Mouse (Mus musculus) thymus, adult 2 months (tissue): ENCODE results near the gene 3110082J24Rik. TPM values are rescaled to one million over a fixed set of nuclear protein-coding genes. Genes with fewer than 3 reads are reported as not detected.

Experiments used
- DNase-seq: peaks from one replicate; pipeline ENCODE4 v3.0.0; 2021
- H3K27ac ChIP-seq: fragments of 200-500 bp; 2 replicates; pipeline ENCODE4 v1.5.1; 2012; ENCODE audit warnings: low read length, control low read depth; ENCODE audit not compliant: control insufficient read depth, insufficient read depth
- H3K27me3 ChIP-seq: fragments of 200-500 bp; 2 replicates; pipeline ENCODE4 v1.6.1; 2012; ENCODE audit warnings: mild to moderate bottlenecking, low read length, moderate library complexity, mixed read lengths; ENCODE audit not compliant: control insufficient read depth, insufficient read depth
- H3K36me3 ChIP-seq: fragments of 200-500 bp; 2 replicates; pipeline ENCODE4 v1.6.1; 2012; ENCODE audit warnings: mild to moderate bottlenecking, low read length, moderate library complexity; ENCODE audit not compliant: control insufficient read depth, insufficient read depth
- H3K4me1 ChIP-seq: fragments of 200-500 bp; replicated peaks from 2 replicates; pipeline ENCODE4 v1.6.1; 2012; ENCODE audit warnings: low read length; ENCODE audit not compliant: control insufficient read depth, insufficient read depth
- H3K4me3 ChIP-seq: fragments of 200-500 bp; 2 replicates; pipeline ENCODE4 v1.5.1; 2012; ENCODE audit warnings: mild to moderate bottlenecking, low read length, control low read depth, moderate library complexity; ENCODE audit not compliant: control insufficient read depth, insufficient read depth
- CTCF ChIP-seq: fragments of 200-500 bp; IDR thresholded peaks from 2 replicates; pipeline ENCODE4 v1.5.1; 2012; ENCODE audit warnings: mild to moderate bottlenecking, control low read depth, low read length, moderate library complexity, borderline replicate concordance; ENCODE audit not compliant: control insufficient read depth, poor library complexity, insufficient read depth; ENCODE audit errors: extremely low read depth
- POLR2A ChIP-seq: fragments of 200-500 bp; IDR thresholded peaks from 2 replicates; pipeline ENCODE4 v1.6.1; 2012; ENCODE audit warnings: mild to moderate bottlenecking, low read length, control low read depth, moderate library complexity; ENCODE audit not compliant: control insufficient read depth, poor library complexity, insufficient read depth; ENCODE audit errors: extremely low read depth
- WGBS: fragments of 180-500 bp; shearing (Covaris S2); methylation state at CpG from one replicate; pipeline ENCODE4 v1.1.7; 2018; 5-methylcytosine and 5-hydroxymethylcytosine counted together
- polyA plus RNA-seq: library from polyadenylated mRNA; depleted of rRNA; stranded (reverse); fragments of >200 nt; gene quantifications from 2 replicates; pipeline ENCODE4 v1.2.3, GENCODE M21; 2012

Gene 3110082J24Rik
- polyA plus RNA-seq, 1 experiment = not detected

GRCm38 (mm10) chr5:30152007-30152406 is 46.1 kb upstream of the 3110082J24Rik start:
- WGBS = 90% methylated on average over 4 of the region's 4 CpGs
- no peak overlapping the region for H3K4me3 ChIP-seq
- H3K4me1 ChIP-seq = no peaks in the 10 kb centered on the region
- peaks cover 3% of the 10 kb centered on the region for H3K36me3 ChIP-seq
- TF ChIP-seq CTCF (no peak), POLR2A (no peak)
- DNase-seq = no peak
- H3K27me3 ChIP-seq = no peaks in the 10 kb centered on the region
- H3K27ac ChIP-seq = no peak overlapping the region

GRCm38 (mm10) chr5:30148133-30148920 is 42.4 kb upstream of the 3110082J24Rik start:
- WGBS = 88% methylated on average over 5 of the region's 5 CpGs
- Histone ChIP-seq H3K36me3 (peaks cover 38% of the 10 kb centered on the region), H3K4me3 (no peak overlapping the region), H3K27me3 (no peaks in the 10 kb centered on the region), H3K27ac (no peak overlapping the region), H3K4me1 (no peaks in the 10 kb centered on the region)
- TF ChIP-seq CTCF = no peak
- no peak for TF ChIP-seq POLR2A
- DNase-seq = no peak

- no peak for DNase-seq
- WGBS = 93% methylated on average over 6 of the region's 6 CpGs
- H3K27ac ChIP-seq = no peak overlapping the region
- no peaks in the 10 kb centered on the region for H3K27me3 ChIP-seq
- no peak overlapping the region for H3K4me3 ChIP-seq
- H3K4me1 ChIP-seq = no peaks in the 10 kb centered on the region
- TF ChIP-seq CTCF (no peak), POLR2A (no peak)
- peaks cover 55% of the 10 kb centered on the region for H3K36me3 ChIP-seq
Measured at GRCm38 (mm10) chr5:30146526-30146925, 40.6 kb upstream of the 3110082J24Rik start.

- no peaks in the 10 kb centered on the region for H3K27me3 ChIP-seq
- peaks cover 67% of the 10 kb centered on the region for H3K36me3 ChIP-seq
- no peak for DNase-seq
- H3K27ac ChIP-seq = no peak overlapping the region
- TF ChIP-seq CTCF (no peak), POLR2A (no peak)
- no peak overlapping the region for H3K4me3 ChIP-seq
- H3K4me1 ChIP-seq = no peaks in the 10 kb centered on the region
- WGBS = 86% methylated on average over 4 of the region's 4 CpGs
Measured at GRCm38 (mm10) chr5:30138193-30138592, 32.3 kb upstream of the 3110082J24Rik start.

GRCm38 (mm10) chr5:30137271-30137670 is 31.4 kb upstream of the 3110082J24Rik start:
- Histone ChIP-seq H3K36me3 (peaks cover 67% of the 10 kb centered on the region), H3K4me1 (no peaks in the 10 kb centered on the region), H3K4me3 (no peak overlapping the region), H3K27ac (no peak overlapping the region), H3K27me3 (no peaks in the 10 kb centered on the region)
- 97% methylated on average over 9 of the region's 9 CpGs for WGBS
- DNase-seq = no peak
- no peak for TF ChIP-seq POLR2A
- no peak for TF ChIP-seq CTCF

GRCm38 (mm10) chr5:30135711-30136231 is 29.9 kb upstream of the 3110082J24Rik start:
- no peaks in the 10 kb centered on the region for H3K27me3 ChIP-seq
- no peak overlapping the region for H3K4me3 ChIP-seq
- 96% methylated on average over 11 of the region's 11 CpGs for WGBS
- no peaks in the 10 kb centered on the region for H3K4me1 ChIP-seq
- TF ChIP-seq CTCF (no peak), POLR2A (no peak)
- no peak overlapping the region for H3K27ac ChIP-seq
- peaks cover 64% of the 10 kb centered on the region for H3K36me3 ChIP-seq
- DNase-seq = no peak
